Mouse (Mus musculus) hindbrain, embryonic 16.5 days (tissue): ENCODE data around the gene Tcaf3. TPM values are rescaled to one million over a fixed set of nuclear protein-coding genes. Genes with fewer than 3 reads are reported as not detected.

Experiments used
- ATAC-seq: fragments of 200-750 bp; cut with Nextera tagmentation; 2 replicates; pipeline ENCODE4 v1.8.0; 2017; ENCODE audit warnings: moderate TSS enrichment, moderate library complexity
- H3K27ac ChIP-seq: fragments of 300-500 bp; sonication (generic); 2 replicates; pipeline ENCODE4 v1.5.1; 2014; ENCODE audit warnings: low read depth, mild to moderate bottlenecking, control low read depth, low read length, moderate library complexity
- H3K27me3 ChIP-seq: fragments of 300-500 bp; sonication (generic); replicated peaks from 2 replicates; pipeline ENCODE4 v1.6.1; 2014; ENCODE audit warnings: low read length; ENCODE audit not compliant: control insufficient read depth, insufficient read depth
- H3K36me3 ChIP-seq: fragments of 300-500 bp; sonication (generic); 2 replicates; pipeline ENCODE4 v1.6.1; 2014; ENCODE audit warnings: mild to moderate bottlenecking, low read length, moderate library complexity, mixed read lengths; ENCODE audit not compliant: control insufficient read depth, insufficient read depth
- H3K4me1 ChIP-seq: fragments of 300-500 bp; sonication (generic); 2 replicates; pipeline ENCODE4 v1.6.1; 2014; ENCODE audit warnings: low read depth, low read length; ENCODE audit not compliant: control insufficient read depth, insufficient read depth
- H3K4me2 ChIP-seq: fragments of 300-500 bp; sonication (generic); 2 replicates; pipeline ENCODE4 v1.6.1; 2014; ENCODE audit warnings: mild to moderate bottlenecking, low read length, control low read depth, moderate library complexity
- H3K4me3 ChIP-seq: fragments of 300-500 bp; sonication (generic); 2 replicates; pipeline ENCODE4 v1.5.1; 2014; ENCODE audit warnings: mild to moderate bottlenecking, low read length, control low read depth, moderate library complexity
- H3K9ac ChIP-seq: fragments of 300-500 bp; sonication (generic); 2 replicates; pipeline ENCODE4 v1.6.1; 2014; ENCODE audit warnings: low read depth, mild to moderate bottlenecking, control low read depth, low read length, moderate library complexity
- H3K9me3 ChIP-seq: fragments of 300-500 bp; sonication (generic); 2 replicates; pipeline ENCODE4 v1.6.1; 2014; ENCODE audit warnings: mild to moderate bottlenecking, low read length, moderate library complexity; ENCODE audit not compliant: control insufficient read depth
- WGBS: fragments of 180-500 bp; shearing (Covaris S2); extraction: QIAGEN DNeasy Blood & Tissue Kit; methylation state at CpG from one replicate; pipeline ENCODE4 v1.1.7; 2014; 5-methylcytosine and 5-hydroxymethylcytosine counted together
- polyA plus RNA-seq: library from polyadenylated mRNA; unstranded; fragments of >200 nt; fragmentation: Nextera tagmentation; extraction: Ambion mirVana; gene quantifications from 2 replicates; pipeline ENCODE4 v1.2.1, GENCODE M21; 2015

Gene Tcaf3
- not detected in 2 replicates for polyA plus RNA-seq

GRCm38 (mm10) chr6:42597592-42597991 is at the start of gene Tcaf3:
Tcaf3 (minus strand) TSS chr6:42597692.
- WGBS = 71% methylated on average over 4 of the region's 4 CpGs
- Histone ChIP-seq H3K27ac (no peak within 1 kb of the TSS), H3K4me1 (no peaks in the 10 kb centered on the region)

GRCm38 (mm10) chr6:42644912-42645549 is 47.5 kb upstream of the Tcaf3 start, which contains the start of gene Tcaf2:
Tcaf2 (minus strand) TSS chr6:42645254.
- WGBS = 0% methylated on average over 23 of the region's 23 CpGs
- ATAC-seq = peak; percentile 98
- H3K4me1 ChIP-seq = no peaks in the 10 kb centered on the region
- H3K9me3 ChIP-seq = no peaks in the 10 kb centered on the region
- H3K27me3 ChIP-seq = no peaks in the 10 kb centered on the region
- H3K36me3 ChIP-seq = no peaks in the 10 kb centered on the region
- H3K4me3 ChIP-seq = peak within 1 kb of the TSS; percentile 49
- no peak within 1 kb of the TSS for H3K27ac ChIP-seq
- H3K9ac ChIP-seq = peak within 1 kb of the TSS; percentile 50
- H3K4me2 ChIP-seq = peak within 1 kb of the TSS; percentile 82

More at GRCm38 (mm10) chr6:42597592-42597991, at the start of gene Tcaf3:
- Histone ChIP-seq H3K36me3 (no peaks in the 10 kb centered on the region), H3K9me3 (no peaks in the 10 kb centered on the region), H3K4me3 (no peak within 1 kb of the TSS), H3K4me2 (no peak within 1 kb of the TSS), H3K27me3 (no peaks in the 10 kb centered on the region), H3K9ac (no peak within 1 kb of the TSS)
- ATAC-seq = no peak

- no peak overlapping the region for H3K9ac ChIP-seq
- no peaks in the 10 kb centered on the region for H3K4me1 ChIP-seq
- H3K27me3 ChIP-seq = no peaks in the 10 kb centered on the region
- no peak overlapping the region for H3K4me3 ChIP-seq
- H3K27ac ChIP-seq = no peak overlapping the region
- no peaks in the 10 kb centered on the region for H3K36me3 ChIP-seq
- H3K4me2 ChIP-seq = no peak overlapping the region
- WGBS = 79% methylated on average over 5 of the region's 5 CpGs
- ATAC-seq = no peak
- H3K9me3 ChIP-seq = no peaks in the 10 kb centered on the region
Observed at GRCm38 (mm10) chr6:42634393-42634792, 36.9 kb upstream of the Tcaf3 start.

- no peak for ATAC-seq
- Histone ChIP-seq H3K9ac (no peak overlapping the region), H3K27me3 (no peaks in the 10 kb centered on the region), H3K9me3 (no peaks in the 10 kb centered on the region), H3K4me3 (no peak overlapping the region), H3K27ac (no peak overlapping the region), H3K36me3 (no peaks in the 10 kb centered on the region), H3K4me1 (no peaks in the 10 kb centered on the region), H3K4me2 (no peak overlapping the region)
- 70% methylated on average over 4 of the region's 4 CpGs for WGBS
Observed at GRCm38 (mm10) chr6:42631395-42631794, 33.9 kb upstream of the Tcaf3 start.

GRCm38 (mm10) chr6:42616904-42617303 is 19.4 kb upstream of the Tcaf3 start:
- H3K4me3 ChIP-seq = no peak overlapping the region
- H3K9ac ChIP-seq = no peak overlapping the region
- no peaks in the 10 kb centered on the region for H3K27me3 ChIP-seq
- H3K9me3 ChIP-seq = no peaks in the 10 kb centered on the region
- H3K4me2 ChIP-seq = no peak overlapping the region
- 80% methylated on average over 2 of the region's 2 CpGs for WGBS
- no peak overlapping the region for H3K27ac ChIP-seq
- H3K4me1 ChIP-seq = no peaks in the 10 kb centered on the region
- H3K36me3 ChIP-seq = no peaks in the 10 kb centered on the region
- no peak for ATAC-seq

- Histone ChIP-seq H3K4me1 (no peaks in the 10 kb centered on the region), H3K27me3 (no peaks in the 10 kb centered on the region), H3K4me2 (no peak overlapping the region), H3K36me3 (no peaks in the 10 kb centered on the region), H3K4me3 (no peak overlapping the region), H3K27ac (no peak overlapping the region), H3K9me3 (no peaks in the 10 kb centered on the region), H3K9ac (no peak overlapping the region)
- ATAC-seq = no peak
Observed at GRCm38 (mm10) chr6:42612218-42612617, 14.7 kb upstream of the Tcaf3 start.

- WGBS = 73% methylated on average over 4 of the region's 4 CpGs
Observed at GRCm38 (mm10) chr6:42610954-42611522, 13.5 kb upstream of the Tcaf3 start.

GRCm38 (mm10) chr6:42593138-42593882 is 4.2 kb downstream of the Tcaf3 start:
- ATAC-seq = no peak
- Histone ChIP-seq H3K27ac (no peak overlapping the region), H3K4me2 (no peak overlapping the region), H3K9me3 (no peaks in the 10 kb centered on the region), H3K9ac (no peak overlapping the region), H3K27me3 (no peaks in the 10 kb centered on the region), H3K4me1 (no peaks in the 10 kb centered on the region), H3K36me3 (no peaks in the 10 kb centered on the region), H3K4me3 (no peak overlapping the region)
- 59% methylated on average over 17 of the region's 17 CpGs for WGBS

More at GRCm38 (mm10) chr6:42610954-42611522, 13.5 kb upstream of the Tcaf3 start:
- Histone ChIP-seq H3K27ac (no peak overlapping the region), H3K9me3 (no peaks in the 10 kb centered on the region), H3K27me3 (no peaks in the 10 kb centered on the region), H3K4me2 (no peak overlapping the region), H3K4me1 (no peaks in the 10 kb centered on the region), H3K9ac (no peak overlapping the region), H3K4me3 (no peak overlapping the region), H3K36me3 (no peaks in the 10 kb centered on the region)
- ATAC-seq = no peak

- Histone ChIP-seq H3K4me2 (no peak overlapping the region), H3K9me3 (no peaks in the 10 kb centered on the region), H3K9ac (no peak overlapping the region), H3K4me3 (no peak overlapping the region), H3K4me1 (no peaks in the 10 kb centered on the region), H3K27me3 (no peaks in the 10 kb centered on the region), H3K27ac (no peak overlapping the region), H3K36me3 (no peaks in the 10 kb centered on the region)
- WGBS = 90% methylated on average over 5 of the region's 5 CpGs
- no peak for ATAC-seq
Observed at GRCm38 (mm10) chr6:42586569-42586968, 10.9 kb downstream of the Tcaf3 start.
